Mouse (Mus musculus) spleen, embryonic (tissue): ENCODE measurements around the gene Zfp260.
"Not testable (repeated sequence)": the region's sequence is repeated elsewhere in the genome, so short reads cannot be mapped to it uniquely, and the experiment has no call there.

Source experiments
- CTCF ChIA-PET: fragments of 350-600 bp; sonication (Branson Sonifier 250); formaldehyde crosslinking; loops from one replicate; lab custom pipeline; 2022; lab: Charles Lee

The Zfp260 gene

GRCm38 (mm10) chr7:30094646-30095429 is at the start of gene Zfp260:
Zfp260 (plus strand) TSS chr7:30094777.
- CTCF ChIA-PET, result interaction anchor here (1.0 kb wide), 1 partner anchor 10 kb away, joined by 4 read pairs; no protein-coding TSS in a partner anchor

DNA sequence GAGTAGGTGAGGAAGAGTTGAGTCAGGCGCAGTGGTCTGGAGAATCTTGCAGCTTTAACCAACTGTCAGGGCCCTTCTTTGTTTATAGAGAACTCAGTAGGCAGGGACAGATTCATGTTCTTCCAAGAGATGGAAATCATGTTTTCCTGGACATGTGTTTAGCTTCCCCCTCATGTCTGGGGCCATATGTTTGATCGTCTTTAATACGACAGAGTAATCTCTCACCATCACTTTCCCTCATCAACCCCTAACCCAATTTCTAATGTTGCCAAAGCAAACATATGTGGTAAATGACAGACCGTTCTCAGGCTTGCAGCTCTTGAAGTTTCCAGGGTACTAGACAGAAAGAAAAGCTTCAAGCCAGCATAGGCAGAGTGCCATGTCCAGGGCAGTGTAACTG is 46.5 kb upstream of the Zfp260 start:
- CTCF ChIA-PET, result no interaction called here

DNA sequence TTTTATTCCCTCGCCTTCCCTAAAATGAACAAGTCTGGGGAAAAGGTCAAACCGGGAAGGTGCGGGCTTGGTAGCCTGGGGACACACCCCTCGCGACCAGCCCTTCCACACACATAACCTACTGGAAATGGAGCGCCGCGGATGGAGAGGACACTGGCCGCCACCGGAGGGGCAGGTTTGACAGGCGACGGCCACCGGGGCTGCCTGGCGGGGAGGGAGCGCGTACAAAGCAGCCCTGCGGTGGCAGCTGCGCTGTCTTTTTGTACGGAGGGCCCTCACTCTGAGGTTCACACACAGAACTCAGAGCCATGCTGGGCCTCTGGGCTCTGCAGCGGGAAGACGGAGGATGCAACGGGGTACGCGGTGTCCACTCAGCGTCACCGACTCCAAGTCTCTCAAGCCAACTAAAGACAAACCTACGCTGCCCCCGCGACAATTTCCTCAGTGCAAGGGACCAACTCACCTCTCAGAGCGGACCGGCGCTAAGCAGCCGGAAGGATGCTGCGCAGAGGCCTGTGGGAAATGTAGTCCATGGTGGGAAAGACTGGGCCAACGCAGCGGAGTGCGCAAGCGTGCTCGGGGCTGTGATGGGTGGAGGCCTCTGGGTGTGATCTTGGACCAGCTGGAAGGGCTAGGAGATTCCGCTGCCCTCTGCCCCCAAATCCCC is 43.6 kb upstream of the Zfp260 start, which contains the start of gene Zfp14:
TSS of gene Zfp14 (minus strand) at position 499 of the 667 bp plus-strand sequence.
- CTCF ChIA-PET, result no interaction called here

DNA sequence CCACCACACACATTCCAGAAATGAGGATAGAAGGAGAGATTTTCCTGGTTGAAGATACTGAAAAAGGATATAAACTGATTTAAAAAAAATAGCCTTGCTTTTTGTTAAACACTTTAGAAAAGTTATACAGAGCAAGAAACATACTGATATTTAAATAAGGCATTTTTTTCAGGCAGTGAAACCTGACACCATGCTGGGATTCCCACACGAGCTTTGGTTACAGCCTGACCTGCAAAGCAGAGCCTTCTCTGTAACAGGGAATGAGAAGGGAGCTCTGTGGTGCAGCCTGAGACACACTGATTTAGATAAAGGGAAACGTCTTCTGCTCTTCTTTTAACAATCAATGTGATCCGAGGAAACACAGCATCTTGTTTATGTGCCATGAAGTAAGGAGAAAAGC is 41.0 kb upstream of the Zfp260 start:
- CTCF ChIA-PET, result interaction anchor here (0.6 kb wide), 1 partner anchor 601 kb away, joined by 3 read pairs; no protein-coding TSS in a partner anchor

GRCm38 (mm10) chr7:30060341-30060740 is 34.2 kb upstream of the Zfp260 start:
- CTCF ChIA-PET, result no interaction called here

- CTCF ChIA-PET, result no interaction called here
These were observed 32.1 kb upstream of the Zfp260 start for GRCm38 (mm10) chr7:30062478-30062877.

GRCm38 (mm10) chr7:30064622-30065021 is 30.0 kb upstream of the Zfp260 start:
- CTCF ChIA-PET, result no interaction called here

- CTCF ChIA-PET, result interaction anchor here (0.9 kb wide), 1 partner anchor 17 kb away, joined by 6 read pairs; no protein-coding TSS in a partner anchor
These were observed 22.2 kb upstream of the Zfp260 start, which contains the start of gene Zfp82 for GRCm38 (mm10) chr7:30072146-30073028. Zfp82 (minus strand) TSS chr7:30072900.

DNA sequence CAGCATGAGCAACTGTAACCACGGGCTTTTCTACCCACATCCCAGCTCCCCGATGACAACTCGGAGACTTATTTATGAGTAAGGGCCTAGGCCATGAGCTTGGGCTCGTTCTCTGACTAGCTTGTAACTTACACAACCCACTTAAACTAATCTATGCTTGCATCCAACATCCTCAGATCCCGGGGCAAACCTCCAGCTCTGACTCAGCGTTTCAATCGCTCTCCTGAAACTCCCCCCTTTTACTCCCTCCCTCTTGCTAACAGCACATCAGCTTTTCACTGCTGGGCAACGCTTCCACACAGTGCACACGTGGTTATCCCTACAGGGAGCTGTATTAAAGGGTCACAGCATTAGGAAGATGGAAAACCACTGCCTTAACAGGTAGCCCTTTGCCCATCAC is 8.1 kb upstream of the Zfp260 start:
- CTCF ChIA-PET, result interaction anchor here (0.5 kb wide), 1 partner anchor 13 kb away, joined by 3 read pairs; no protein-coding TSS in a partner anchor

DNA sequence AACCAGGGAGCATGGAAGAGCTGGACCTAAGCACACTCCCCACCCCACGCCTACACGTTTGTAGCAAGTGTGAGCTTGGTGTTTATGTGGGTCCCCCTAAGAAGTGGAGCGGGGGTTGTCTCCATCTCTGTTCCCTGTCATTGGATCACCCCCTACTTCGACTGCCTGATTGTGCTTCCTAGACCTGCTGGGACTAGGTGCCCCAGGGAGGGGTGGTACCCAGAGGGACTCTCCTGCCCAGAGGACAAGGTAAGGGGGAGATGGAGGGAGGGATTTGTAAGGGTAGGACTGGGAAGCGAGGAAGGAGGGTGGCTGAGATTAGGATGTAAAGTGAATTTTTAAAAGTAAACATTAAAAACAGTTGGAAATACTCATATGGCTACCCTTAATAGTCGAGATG is 5.2 kb upstream of the Zfp260 start:
- CTCF ChIA-PET, result interaction anchor here (0.6 to 0.7 kb wide), 2 partner anchors 18 to 45 kb away, joined by 4 to 6 read pairs; no protein-coding TSS in a partner anchor

GRCm38 (mm10) chr7:30090092-30090969 is 4.2 kb upstream of the Zfp260 start, which contains the start of the genes Gm26920 and Zfp566:
Gm26920 (minus strand) TSS chr7:30090410.
Zfp566 (minus strand) TSS chr7:30090527.
- CTCF ChIA-PET, result interaction anchor here (0.7 kb wide), 1 partner anchor 46 kb away, joined by 4 read pairs; no protein-coding TSS in a partner anchor

- CTCF ChIA-PET, result interaction anchor here (1.2 kb wide), 1 partner anchor 78 kb away, joined by 4 read pairs; no protein-coding TSS in a partner anchor
These were observed 3.5 kb upstream of the Zfp260 start for GRCm38 (mm10) chr7:30090970-30091585.

- CTCF ChIA-PET, result interaction anchor here (1.2 kb wide), 1 partner anchor 80 kb away, joined by 4 read pairs; no protein-coding TSS in a partner anchor
These were observed 1.9 kb upstream of the Zfp260 start for GRCm38 (mm10) chr7:30092666-30093065.

- CTCF ChIA-PET, result no interaction called here
These were observed 610 bp upstream of the Zfp260 start for GRCm38 (mm10) chr7:30093918-30094415.

- CTCF ChIA-PET, result interaction anchor here (0.5 to 1.0 kb wide), 2 partner anchors 9 to 76 kb away, joined by 4 to 13 read pairs; no protein-coding TSS in a partner anchor
These were observed 1.1 kb downstream of the Zfp260 start for GRCm38 (mm10) chr7:30095551-30096125.

GRCm38 (mm10) chr7:30099297-30099696 is 4.7 kb downstream of the Zfp260 start:
- CTCF ChIA-PET, result interaction anchor here (0.6 kb wide), 1 partner anchor 84 kb away, joined by 12 read pairs; no protein-coding TSS in a partner anchor

GRCm38 (mm10) chr7:30116076-30116475 is 21.5 kb downstream of the Zfp260 start:
- CTCF ChIA-PET, result no interaction called here

DNA sequence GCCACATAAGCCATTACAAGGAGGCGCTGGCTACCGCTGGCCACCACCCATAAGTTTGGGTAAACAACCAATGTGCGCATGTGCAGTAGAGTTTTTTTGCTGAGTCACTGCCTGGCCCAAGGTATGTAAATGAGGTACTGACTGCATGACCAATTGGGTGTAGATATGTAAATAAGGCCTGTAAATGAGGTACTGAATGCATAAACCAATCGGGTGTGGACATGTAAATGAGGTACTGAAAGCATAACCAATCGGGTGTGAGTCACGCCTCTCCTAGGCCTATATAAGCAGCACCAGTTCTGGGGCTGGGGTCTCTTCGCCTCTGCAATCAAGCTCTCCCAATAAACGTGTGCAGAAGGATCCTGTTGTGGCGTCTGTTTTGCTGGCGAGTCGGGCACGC is 23.4 kb downstream of the Zfp260 start:
- CTCF ChIA-PET, result not testable (repeated sequence)
